Mouse (Mus musculus) forebrain, embryonic 14.5 days (tissue): ENCODE data around the gene Rab40b. TPM values are rescaled to one million over a fixed set of nuclear protein-coding genes. Genes with fewer than 3 reads are reported as not detected.

Source experiments
- ATAC-seq: fragments of 200-750 bp; cut with Nextera tagmentation; 2 replicates; pipeline ENCODE4 v1.8.0; 2017; ENCODE audit warnings: mild to moderate bottlenecking, moderate library complexity
- DNase-seq: peaks from one replicate; pipeline ENCODE4 v3.0.0-alpha.2; 2015; ENCODE audit warnings: low spot score
- H3K27ac ChIP-seq: fragments of 300-500 bp; sonication (generic); 2 replicates; pipeline ENCODE4 v1.5.1; 2014; ENCODE audit warnings: low read depth, mild to moderate bottlenecking, control low read depth, low read length, moderate library complexity
- H3K27me3 ChIP-seq: fragments of 300-500 bp; sonication (generic); replicated peaks from 2 replicates; pipeline ENCODE4 v1.6.1; 2014; ENCODE audit warnings: low read length, control low read depth, mixed read lengths; ENCODE audit not compliant: control insufficient read depth, insufficient read depth
- H3K36me3 ChIP-seq: fragments of 300-500 bp; sonication (generic); 2 replicates; pipeline ENCODE4 v1.6.1; 2014; ENCODE audit warnings: low read length, control low read depth; ENCODE audit not compliant: control insufficient read depth, insufficient read depth
- H3K4me1 ChIP-seq: fragments of 300-500 bp; sonication (generic); 2 replicates; pipeline ENCODE4 v1.6.1; 2014; ENCODE audit warnings: antibody characterized with exemption, low read length, control low read depth; ENCODE audit not compliant: control insufficient read depth, insufficient read depth
- H3K4me2 ChIP-seq: fragments of 300-500 bp; sonication (generic); 2 replicates; pipeline ENCODE4 v1.6.1; 2014; ENCODE audit warnings: mild to moderate bottlenecking, control low read depth, low read length
- H3K4me3 ChIP-seq: fragments of 300-500 bp; sonication (generic); 2 replicates; pipeline ENCODE4 v1.5.1; 2014; ENCODE audit warnings: low read depth, low read length, control low read depth
- H3K9ac ChIP-seq: fragments of 300-500 bp; sonication (generic); 2 replicates; pipeline ENCODE4 v1.6.1; 2014; ENCODE audit warnings: mild to moderate bottlenecking, low read length, control low read depth, moderate library complexity
- H3K9me3 ChIP-seq: fragments of 300-500 bp; sonication (generic); replicated peaks from 2 replicates; pipeline ENCODE4 v1.6.1; 2016; ENCODE audit warnings: low read length, control low read depth, mixed read lengths; ENCODE audit not compliant: control insufficient read depth
- WGBS: fragments of 180-500 bp; shearing (Covaris S2); extraction: QIAGEN DNeasy Blood & Tissue Kit; methylation state at CpG from one replicate; pipeline ENCODE4 v1.1.7; 2014; 5-methylcytosine and 5-hydroxymethylcytosine counted together
- polyA plus RNA-seq: library from polyadenylated mRNA; unstranded; fragments of >200 nt; fragmentation: Nextera tagmentation; extraction: Ambion mirVana; gene quantifications from 2 replicates; pipeline ENCODE4 v1.2.1, GENCODE M21; 2014

The Rab40b gene
- polyA plus RNA-seq, 1 experiment from 2014 or later: 7.2 TPM

GRCm38 (mm10) chr11:121378644-121379043, 9.4 kb downstream of the Rab40b start:
- no peak overlapping the region for H3K4me3 ChIP-seq
- no peaks in the 10 kb centered on the region for H3K27me3 ChIP-seq
- no peaks in the 10 kb centered on the region for H3K36me3 ChIP-seq
- H3K9me3 ChIP-seq: no peaks in the 10 kb centered on the region
- ATAC-seq (no peak), DNase-seq (no peak)
- H3K4me2 ChIP-seq: no peak overlapping the region
- H3K4me1 ChIP-seq: no peaks in the 10 kb centered on the region
- no peak overlapping the region for H3K9ac ChIP-seq
- H3K27ac ChIP-seq: no peak overlapping the region

- H3K4me1 ChIP-seq: no peaks in the 10 kb centered on the region
- no peak overlapping the region for H3K4me2 ChIP-seq
- H3K27me3 ChIP-seq: no peaks in the 10 kb centered on the region
- ATAC-seq (no peak), DNase-seq (no peak)
- H3K27ac ChIP-seq: no peak overlapping the region
- H3K9ac ChIP-seq: no peak overlapping the region
- 72% methylated on average over 6 of the region's 6 CpGs for whole genome bisulfite sequencing
- H3K36me3 ChIP-seq: no peaks in the 10 kb centered on the region
- H3K4me3 ChIP-seq: no peak overlapping the region
- no peaks in the 10 kb centered on the region for H3K9me3 ChIP-seq
These were observed 14.7 kb downstream of the Rab40b start for GRCm38 (mm10) chr11:121373305-121373704.

GRCm38 (mm10) chr11:121370337-121370994, 17.6 kb downstream of the Rab40b start:
- no peaks in the 10 kb centered on the region for H3K9me3 ChIP-seq
- no peaks in the 10 kb centered on the region for H3K36me3 ChIP-seq
- ATAC-seq: no peak
- no peak overlapping the region for H3K27ac ChIP-seq
- 85% methylated on average over 6 of the region's 6 CpGs for WGBS
- H3K4me3 ChIP-seq: no peak overlapping the region
- DNase-seq: no peak
- H3K4me1 ChIP-seq: no peaks in the 10 kb centered on the region
- no peaks in the 10 kb centered on the region for H3K27me3 ChIP-seq
- H3K9ac ChIP-seq: no peak overlapping the region
- H3K4me2 ChIP-seq: no peak overlapping the region

- Histone ChIP-seq H3K4me3 (no peak overlapping the region), H3K27ac (no peak overlapping the region), H3K9ac (no peak overlapping the region), H3K27me3 (no peaks in the 10 kb centered on the region), H3K36me3 (no peaks in the 10 kb centered on the region), H3K4me2 (no peak overlapping the region), H3K4me1 (no peaks in the 10 kb centered on the region), H3K9me3 (no peaks in the 10 kb centered on the region)
- WGBS: 71% methylated on average over 6 of the region's 6 CpGs
- DNase-seq: peak; percentile 36
- ATAC-seq: no peak
These were observed 18.4 kb downstream of the Rab40b start for GRCm38 (mm10) chr11:121369622-121370021.

- WGBS: 90% methylated on average over 1 of the region's 1 CpGs
- Histone ChIP-seq H3K9ac (no peak overlapping the region), H3K27ac (no peak overlapping the region), H3K4me3 (no peak overlapping the region), H3K9me3 (no peaks in the 10 kb centered on the region), H3K27me3 (no peaks in the 10 kb centered on the region), H3K4me1 (no peaks in the 10 kb centered on the region), H3K4me2 (no peak overlapping the region), H3K36me3 (no peaks in the 10 kb centered on the region)
- ATAC-seq (no peak), DNase-seq (no peak)
These were observed 19.3 kb downstream of the Rab40b start for GRCm38 (mm10) chr11:121368731-121369130.

GRCm38 (mm10) chr11:121367170-121367707, 20.8 kb downstream of the Rab40b start:
- ATAC-seq (no peak), DNase-seq (no peak)
- Histone ChIP-seq H3K27me3 (no peaks in the 10 kb centered on the region), H3K27ac (no peak overlapping the region), H3K4me3 (no peak overlapping the region), H3K4me2 (no peak overlapping the region), H3K36me3 (no peaks in the 10 kb centered on the region), H3K4me1 (no peaks in the 10 kb centered on the region), H3K9me3 (no peaks in the 10 kb centered on the region), H3K9ac (no peak overlapping the region)
- WGBS: 70% methylated on average over 5 of the region's 5 CpGs

- 37% methylated on average over 5 of the region's 5 CpGs for WGBS
- no peak overlapping the region for H3K27ac ChIP-seq
- no peak for DNase-seq
- no peak overlapping the region for H3K9ac ChIP-seq
- no peak for ATAC-seq
- no peaks in the 10 kb centered on the region for H3K27me3 ChIP-seq
- no peak overlapping the region for H3K4me3 ChIP-seq
- no peaks in the 10 kb centered on the region for H3K36me3 ChIP-seq
- H3K9me3 ChIP-seq: no peaks in the 10 kb centered on the region
- H3K4me2 ChIP-seq: no peak overlapping the region
- no peaks in the 10 kb centered on the region for H3K4me1 ChIP-seq
These were observed 25.8 kb downstream of the Rab40b start for GRCm38 (mm10) chr11:121362212-121362611.

GRCm38 (mm10) chr11:121354091-121354707, 33.9 kb downstream of the Rab40b start, which contains the start of gene Wdr45b:
Wdr45b (minus strand) TSS chr11:121354445.
- H3K36me3 ChIP-seq: no peaks in the 10 kb centered on the region

More at GRCm38 (mm10) chr11:121354091-121354707, 33.9 kb downstream of the Rab40b start, which contains the start of gene Wdr45b:
- Histone ChIP-seq H3K4me1 (peaks cover 17% of the 10 kb centered on the region), H3K9me3 (no peaks in the 10 kb centered on the region), H3K9ac (peak within 1 kb of the TSS; percentile 92), H3K4me3 (peak within 1 kb of the TSS; percentile 96), H3K27me3 (no peaks in the 10 kb centered on the region), H3K4me2 (peak within 1 kb of the TSS; percentile 92), H3K27ac (peak within 1 kb of the TSS; percentile 70)
- WGBS: under 1% methylated on average over 69 of the region's 69 CpGs
- ATAC-seq: peak; percentile 96
- peak; percentile 97 for DNase-seq
